Mouse (Mus musculus): ENCODE data around the gene Cdc25a.

Gene Cdc25a

DNA sequence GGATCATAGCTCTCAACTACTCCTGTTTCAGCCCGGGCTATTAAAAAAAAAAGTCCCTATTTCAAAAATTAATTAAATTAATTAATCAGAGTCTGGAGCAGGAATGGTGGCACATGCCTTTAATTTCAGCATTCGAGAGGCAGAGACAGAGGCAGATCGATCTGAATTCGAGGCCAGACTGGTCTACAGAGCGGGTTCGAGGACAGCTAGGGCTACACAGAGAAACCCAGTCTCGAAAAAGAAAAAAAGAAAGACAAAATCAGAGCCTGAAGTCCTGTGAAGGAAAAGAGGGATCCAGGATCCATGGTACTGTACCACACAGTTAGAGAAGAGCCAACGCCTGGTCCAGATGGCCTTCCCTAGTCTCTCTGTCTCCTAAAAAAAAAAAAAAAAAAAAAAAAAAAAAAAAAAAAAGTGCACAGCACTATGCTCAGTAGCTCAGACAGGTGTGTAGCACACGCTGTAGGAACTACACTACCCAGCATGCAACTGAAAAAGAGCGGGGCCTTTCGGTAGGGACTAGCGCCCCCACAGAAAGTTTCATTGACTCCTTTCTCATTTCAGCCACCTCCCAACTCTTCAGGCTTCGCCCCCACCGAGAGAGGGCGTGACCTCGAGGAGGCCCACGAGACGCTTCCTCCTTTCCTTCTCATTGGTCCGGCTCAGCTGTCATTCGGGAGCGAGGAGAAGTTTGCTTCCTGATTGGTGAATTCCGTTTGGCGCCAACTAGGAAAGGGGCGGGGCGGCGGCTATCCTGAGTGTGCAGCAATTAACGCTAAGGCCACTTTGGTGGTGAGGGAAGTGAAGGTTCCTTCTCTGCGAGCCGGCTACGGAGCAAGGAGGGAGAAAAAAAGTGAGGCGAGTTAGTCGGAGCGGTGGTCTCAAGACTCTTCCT lies at the start of gene Cdc25a:
Gene Cdc25a, plus strand, starts transcription at position 783 of the 895 bp plus-strand sequence.
- in situ Hi-C loops (cut with MboI): loop anchor here (25.0 kb wide), 1 partner anchor 212 kb away; no protein-coding TSS in a partner anchor

DNA sequence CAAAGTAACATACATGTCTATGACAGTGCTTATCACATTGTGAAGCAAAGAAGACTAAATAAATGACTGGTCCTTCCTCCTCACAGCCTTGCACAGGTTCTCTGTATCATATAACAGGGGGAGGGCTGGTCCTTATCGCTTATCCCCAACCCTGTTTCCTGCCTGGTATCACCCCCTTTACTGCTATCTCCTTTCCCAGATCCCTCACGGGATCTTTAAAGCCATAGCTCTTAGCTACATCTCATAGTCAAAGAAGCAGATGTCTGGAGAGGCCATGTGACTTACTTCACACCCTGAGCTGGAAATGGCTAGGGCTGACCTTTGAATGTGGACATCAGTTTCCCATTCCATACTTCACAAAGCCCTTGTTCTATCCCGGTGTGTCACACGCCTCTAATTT lies 49.6 kb upstream of the Cdc25a start:
- in situ Hi-C loops (cut with MboI): no loop called here

DNA sequence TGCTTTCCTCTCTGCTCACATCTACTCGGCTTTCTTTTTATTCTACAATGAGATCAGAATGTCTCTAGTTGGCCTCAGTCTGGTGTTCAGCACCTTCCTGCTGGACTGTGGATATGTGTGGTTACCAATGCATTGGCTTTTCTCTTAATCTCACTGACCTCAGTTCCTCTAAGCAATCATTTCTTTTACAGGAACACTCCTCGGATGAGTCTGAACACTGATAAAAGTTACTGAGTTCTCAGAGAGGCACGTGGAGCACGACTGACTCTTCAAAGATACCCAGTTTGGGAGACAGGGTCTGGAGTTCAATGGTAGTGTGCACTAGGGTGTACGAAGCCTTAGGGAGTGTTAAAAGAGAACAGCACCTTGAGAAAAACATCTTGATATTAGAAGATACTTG lies 49.2 kb upstream of the Cdc25a start:
- in situ Hi-C loops (cut with MboI): no loop called here

DNA sequence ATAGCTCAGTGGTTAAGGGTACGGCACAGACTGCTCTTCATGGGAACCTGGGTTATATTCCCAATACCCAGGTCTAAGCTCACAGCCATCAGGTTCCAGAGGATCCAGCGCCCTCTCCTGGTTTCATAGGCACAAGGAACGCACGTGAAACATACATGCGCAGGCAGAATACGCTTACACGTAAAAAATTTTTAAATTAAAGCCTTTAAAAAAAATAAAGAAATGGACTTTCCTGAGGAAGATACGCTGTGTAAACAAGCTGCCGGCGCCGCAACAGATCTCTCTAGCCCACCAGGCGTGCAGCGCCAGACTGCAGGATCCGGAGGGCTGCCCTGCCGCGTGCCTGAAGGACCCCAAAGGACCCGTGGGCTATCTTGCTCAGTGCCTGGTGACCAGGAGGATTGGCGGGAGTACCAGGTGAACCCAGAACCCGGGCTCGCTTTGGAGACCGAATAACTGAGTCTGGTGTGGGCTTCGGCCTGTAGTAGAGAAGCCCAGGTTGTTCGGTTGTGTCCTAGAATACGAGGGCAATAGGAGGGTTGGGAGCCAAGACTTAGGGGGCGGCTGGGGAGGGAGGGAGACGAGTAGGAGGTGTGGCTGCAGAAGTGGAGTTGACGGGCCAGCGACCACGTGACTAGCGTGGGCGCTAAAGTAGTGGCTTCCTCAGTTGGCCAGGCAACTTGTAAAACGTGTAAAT lies 42.8 kb upstream of the Cdc25a start, which contains the start of gene Nme6:
Gene Nme6, plus strand, starts transcription at position 359 of the 697 bp plus-strand sequence.
- in situ Hi-C loops (cut with MboI): no loop called here

DNA sequence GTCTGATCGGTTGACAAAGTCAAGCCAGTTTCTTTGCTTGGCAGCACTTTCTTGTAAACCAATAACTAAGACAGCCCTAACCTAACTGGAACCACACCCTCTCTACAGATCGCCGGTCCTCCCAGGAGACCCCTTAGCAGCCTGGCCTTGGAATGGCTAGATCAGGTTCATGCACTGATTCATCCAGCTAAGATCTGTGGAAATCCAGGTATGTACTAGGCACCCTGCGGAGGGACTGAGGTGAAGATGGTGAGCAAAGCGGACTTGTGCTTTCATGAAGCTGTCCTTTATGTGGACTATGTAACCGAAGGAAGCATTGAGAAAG lies 42.3 kb upstream of the Cdc25a start:
- in situ Hi-C loops (cut with MboI): no loop called here

- in situ Hi-C loops (cut with MboI): no loop called here
These were observed 26.0 kb upstream of the Cdc25a start, which contains the start of gene Camp for GRCm38 (mm10) chr9:109849312-109849758. Gene Camp, minus strand, starts transcription at chr9:109849617.

DNA sequence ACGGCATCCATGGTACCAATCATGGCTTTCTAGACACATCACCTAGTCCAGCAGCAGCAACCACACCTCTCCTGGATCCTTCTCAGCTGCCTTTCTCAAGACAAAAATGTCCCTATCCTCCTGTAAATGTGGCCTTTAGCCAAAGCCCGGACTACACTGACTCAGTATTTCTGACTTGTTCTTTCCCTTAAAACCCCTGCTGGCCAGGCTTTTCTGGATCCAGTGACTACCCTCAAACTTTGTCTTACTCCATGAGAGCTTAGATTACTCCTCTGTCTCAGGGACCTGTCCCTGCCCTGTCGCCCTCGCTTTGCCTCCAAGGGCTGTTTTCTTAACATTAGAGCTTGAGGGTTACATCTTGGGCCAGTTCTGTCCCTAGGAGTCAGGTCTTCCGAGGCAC lies 25.3 kb upstream of the Cdc25a start:
- in situ Hi-C loops (cut with MboI): no loop called here

- in situ Hi-C loops (cut with MboI): no loop called here
These were observed 21.0 kb upstream of the Cdc25a start for GRCm38 (mm10) chr9:109854341-109854740.

GRCm38 (mm10) chr9:109855947-109856346 lies 19.4 kb upstream of the Cdc25a start:
- in situ Hi-C loops (cut with MboI): no loop called here

DNA sequence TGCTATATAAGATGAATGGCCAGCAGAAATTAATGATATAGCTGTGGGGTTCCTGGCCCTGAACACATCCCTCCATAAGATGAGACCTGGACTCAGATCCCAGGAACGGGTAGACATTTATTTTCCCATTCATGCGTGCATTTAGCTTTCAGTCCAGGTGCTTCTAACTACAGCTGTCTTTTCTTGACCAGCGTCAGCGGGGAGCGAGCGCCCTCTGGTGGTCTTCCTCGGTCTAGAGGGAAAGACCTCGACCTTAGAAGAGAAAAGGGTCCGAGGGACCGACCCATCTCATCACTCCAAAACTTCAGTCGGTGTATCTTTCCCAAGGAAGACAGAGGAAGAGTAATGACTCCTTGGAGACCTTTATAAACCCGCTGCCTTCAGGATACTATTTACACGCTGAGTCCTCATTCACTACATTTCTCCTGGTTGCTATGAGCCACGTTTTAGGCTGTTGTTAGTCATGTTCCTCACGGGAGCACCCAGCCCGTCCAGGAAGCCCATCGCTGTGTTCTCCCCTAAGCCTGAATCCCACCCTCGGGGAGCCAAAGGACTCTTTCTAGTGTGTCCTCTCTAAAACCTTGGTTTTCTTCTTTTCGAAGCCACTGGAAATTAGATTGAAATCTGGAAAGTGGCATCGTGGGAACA lies 12.9 kb upstream of the Cdc25a start:
- in situ Hi-C loops (cut with MboI): no loop called here

DNA sequence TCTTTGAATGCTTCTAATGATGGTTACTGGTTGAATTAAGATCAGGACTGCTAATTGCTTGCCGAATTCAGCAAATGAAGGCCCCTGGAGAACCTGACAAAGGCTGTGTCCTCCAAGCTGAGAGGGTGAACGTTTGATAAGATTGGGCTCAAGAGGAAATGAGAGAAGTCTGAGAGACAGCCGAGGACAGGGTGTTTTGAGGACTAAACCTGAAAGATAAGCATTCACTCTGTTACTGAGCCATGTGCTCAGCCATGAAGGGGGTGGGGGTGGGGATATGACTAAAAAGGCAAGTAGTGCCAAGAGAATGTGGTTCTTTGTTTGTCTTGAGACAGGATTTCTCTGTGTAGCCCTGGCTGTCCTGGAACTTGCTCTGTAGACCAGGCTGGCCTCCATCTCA lies 12.3 kb upstream of the Cdc25a start:
- in situ Hi-C loops (cut with MboI): no loop called here

GRCm38 (mm10) chr9:109866218-109866617 lies 9.2 kb upstream of the Cdc25a start:
- in situ Hi-C loops (cut with MboI): no loop called here

- in situ Hi-C loops (cut with MboI): no loop called here
These were observed 4.3 kb upstream of the Cdc25a start for GRCm38 (mm10) chr9:109870983-109871572.

- in situ Hi-C loops (cut with MboI): loop anchor here (25.0 kb wide), 1 partner anchor 211 kb away; no protein-coding TSS in a partner anchor
These were observed 569 bp downstream of the Cdc25a start for GRCm38 (mm10) chr9:109875695-109876601.

DNA sequence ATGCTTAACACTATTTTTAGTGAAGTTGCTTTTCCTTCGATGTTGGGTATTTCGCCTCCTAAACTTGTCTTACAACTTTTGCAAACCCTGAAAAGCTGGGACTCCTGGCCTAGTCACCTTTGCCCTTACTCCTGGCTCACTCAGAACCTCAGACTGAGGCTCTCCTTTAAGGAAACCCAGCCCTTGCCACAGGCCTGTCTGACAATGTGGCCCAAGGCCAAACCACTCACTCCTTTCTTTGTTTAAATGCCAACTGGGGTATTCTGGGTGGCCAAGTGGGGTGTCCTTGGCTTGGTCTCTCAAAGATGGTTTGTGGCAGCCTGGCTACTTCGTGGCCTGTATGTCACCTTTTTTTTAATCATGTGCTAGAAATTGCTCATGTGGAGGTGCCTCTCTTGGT lies 1.4 kb downstream of the Cdc25a start:
- in situ Hi-C loops (cut with MboI): loop anchor here (25.0 kb wide), 1 partner anchor 211 kb away; no protein-coding TSS in a partner anchor

DNA sequence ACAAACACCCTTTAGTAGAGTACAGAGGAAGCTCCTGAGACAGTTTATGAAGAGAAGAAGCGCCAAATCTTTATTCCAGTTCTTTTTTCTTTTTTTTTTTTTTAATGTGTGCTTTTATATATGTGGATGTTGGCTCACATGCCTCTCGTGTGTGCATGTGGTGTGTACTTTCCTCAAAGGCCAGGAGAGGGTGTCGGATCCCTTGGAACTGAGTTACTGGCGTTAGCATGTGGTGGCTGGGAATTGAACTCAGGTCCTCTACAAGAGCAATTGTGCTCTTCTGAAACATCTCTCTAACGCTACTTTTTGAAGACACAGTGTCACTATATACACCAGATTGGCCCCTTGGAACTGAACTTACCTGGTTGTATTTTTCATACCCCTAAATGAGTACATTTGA lies 2.3 kb downstream of the Cdc25a start:
- in situ Hi-C loops (cut with MboI): loop anchor here (25.0 kb wide), 1 partner anchor 210 kb away; no protein-coding TSS in a partner anchor

- in situ Hi-C loops (cut with MboI): loop anchor here (25.0 kb wide), 1 partner anchor 208 kb away; no protein-coding TSS in a partner anchor
These were observed 3.9 kb downstream of the Cdc25a start for GRCm38 (mm10) chr9:109879305-109879704.

DNA sequence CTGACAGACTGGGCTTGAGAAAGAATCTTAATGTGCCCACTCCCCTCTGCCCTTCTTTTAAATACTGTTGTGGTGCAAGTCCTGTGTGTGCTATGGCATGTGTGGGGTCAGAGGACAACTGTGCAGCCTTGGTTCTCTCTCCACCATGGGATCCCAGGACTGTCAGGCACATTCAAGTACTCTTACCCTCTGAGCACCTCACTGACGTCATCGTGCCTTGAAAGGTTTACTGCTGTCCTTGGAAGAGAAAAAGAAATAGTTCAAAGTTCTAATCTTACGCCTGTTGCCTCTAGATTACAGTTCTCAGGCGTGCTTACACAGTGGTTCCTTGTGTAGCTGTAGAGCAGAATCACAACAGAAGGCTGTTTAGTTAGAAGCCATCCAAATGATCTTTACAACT lies 10.9 kb downstream of the Cdc25a start:
- in situ Hi-C loops (cut with MboI): loop anchor here (25.0 kb wide), 1 partner anchor 201 kb away; no protein-coding TSS in a partner anchor

- in situ Hi-C loops (cut with MboI): loop anchor here (25.0 kb wide), 1 partner anchor 200 kb away; no protein-coding TSS in a partner anchor
These were observed 11.9 kb downstream of the Cdc25a start for GRCm38 (mm10) chr9:109887321-109887720.

GRCm38 (mm10) chr9:109891501-109891900 lies 16.1 kb downstream of the Cdc25a start:
- in situ Hi-C loops (cut with MboI): loop anchor here (25.0 kb wide), 1 partner anchor 196 kb away; no protein-coding TSS in a partner anchor
